Mouse (Mus musculus): Measurements from ENCODE around the gene Ube2v1.

- TF ChIP-seq CTCF (IDR thresholded peaks at IDR 0.05; ENCODE audit: low read depth), result peak; percentile 79
- TF ChIP-seq EP300 (IDR thresholded peaks at IDR 0.05; ENCODE audit: low read depth), result no peak
Observed at GRCm38 (mm10) chr2:167680657-167681056, 48.8 kb upstream of the Ube2v1 start.
